In genomic region chr11:94937787-94938186, GRCm38 (mm10) we compare ENCODE assay signal across 8 mouse cellular contexts. TPM values are rescaled to one million over a fixed set of nuclear protein-coding genes. Genes with fewer than 3 reads are reported as not detected.
DNase-seq lines count a peak whose midpoint lies in the region; ATAC-seq and TF ChIP-seq lines count a peak whose summit lies in the region.

No protein-coding gene starts in this region.

- no peak for TF ChIP-seq RAD21 in CH12.LX (IDR thresholded peaks at IDR 0.05; ENCODE audit: low read depth, low read length)

- H3K4me3 ChIP-seq in CH12.LX (replicated peaks in 1 of 3; ENCODE audit: low read depth in 2 of 3, low read length in 2 of 3, poor library complexity in 1 of 3): peak overlapping the region in 2 of 3 experiments; percentile 13 to 46
- H3K4me3 ChIP-seq in hindbrain, embryonic 11.5 days (ENCODE audit: low read depth, low read length): peak overlapping the region; percentile 31
- H3K4me3 ChIP-seq in midbrain, embryonic 10.5 days: peak overlapping the region; percentile 54

- no peak overlapping the region for H3K9ac ChIP-seq in CH12.LX (ENCODE audit: insufficient read depth, low read depth)
- H3K9ac ChIP-seq in hindbrain, embryonic 11.5 days (ENCODE audit: low read depth, low read length): peak overlapping the region; percentile 3; the same call in 1 of the 2 replicates

- in situ Hi-C loops in CH12.LX (cut with MboI; ENCODE audit: low pct_ligation_motif_present, low pct_unique_long_range_greater_than_20kb, low sequenced_read_pairs): loop anchor here (5.0 to 10.0 kb wide), 3 partner anchors 35 to 203 kb away; no protein-coding TSS in a partner anchor

- 4% methylated on average over 15 of the region's 15 CpGs for WGBS in hindbrain, embryonic 11.5 days
- 4% methylated on average over 15 of the region's 15 CpGs for WGBS in midbrain, embryonic 10.5 days

- no peak for TF ChIP-seq POLR2A in CH12.LX (IDR thresholded peaks at IDR 0.05; ENCODE audit: low read depth, low read length)

- H3K27ac ChIP-seq in CH12.LX (ENCODE audit: insufficient read depth, low read depth): no peak overlapping the region
- no peak overlapping the region for H3K27ac ChIP-seq in hindbrain, embryonic 11.5 days (ENCODE audit: low read depth, low read length)
- H3K27ac ChIP-seq in midbrain, embryonic 10.5 days (replicated peaks): no peak overlapping the region

- peaks cover 16 to 27% of the 10 kb centered on the region in 2 experiments for H3K4me1 ChIP-seq in CH12.LX (ENCODE audit: control insufficient read depth in 1 of 2, insufficient read depth in 2 of 2)
- H3K4me1 ChIP-seq in hindbrain, embryonic 11.5 days (replicated peaks; ENCODE audit: control insufficient read depth, insufficient read depth, low read length): no peaks in the 10 kb centered on the region
- peaks cover 36% of the 10 kb centered on the region for H3K4me1 ChIP-seq in midbrain, embryonic 10.5 days

- H3K27me3 ChIP-seq in CH12.LX (replicated peaks): peaks cover 95% of the 10 kb centered on the region
- H3K27me3 ChIP-seq in hindbrain, embryonic 11.5 days (ENCODE audit: control insufficient read depth, insufficient read depth, low read length): peaks cover 46% of the 10 kb centered on the region
- peaks cover 96% of the 10 kb centered on the region for H3K27me3 ChIP-seq in midbrain, embryonic 10.5 days (ENCODE audit: low read depth, poor library complexity, severe bottlenecking)

- peak; percentile 40 for DNase-seq in embryo, embryonic 10 days (ENCODE audit: low spot score)
- DNase-seq in embryo, embryonic 11 days: no peak
- DNase-seq in CH12.LX (ENCODE audit: extremely low read depth): no peak
- no peak for DNase-seq in hindbrain, embryonic 11.5 days (ENCODE audit: low spot score)
- DNase-seq in midbrain, embryonic 10.5 days (ENCODE audit: low spot score): no peak
- DNase-seq in cerebellum, postnatal 36 days: no peak
- DNase-seq in layer of hippocampus, adult 11-12 months (ENCODE audit: low spot score): no peak
- DNase-seq in thymus, postnatal 0 days (ENCODE audit: low spot score): no peak

- no peaks in the 10 kb centered on the region for H3K79me2 ChIP-seq in CH12.LX (replicated peaks; ENCODE audit: control insufficient read depth, extremely low read depth, insufficient read depth, poor library complexity, severe bottlenecking)

- no peak for ATAC-seq in hindbrain, embryonic 11.5 days (ENCODE audit: low FRiP score)

- no peak for TF ChIP-seq EP300 in CH12.LX (IDR thresholded peaks at IDR 0.05; ENCODE audit: low read length)

- no peak for TF ChIP-seq CTCF in CH12.LX (conservative IDR thresholded peaks at IDR 0.05 in 1 of 2, IDR thresholded peaks at IDR 0.05 in 1 of 2; ENCODE audit: low read depth in 2 of 2, low read length in 2 of 2)

- no peaks in the 10 kb centered on the region for H3K9me3 ChIP-seq in CH12.LX (replicated peaks; ENCODE audit: low read length)
- no peaks in the 10 kb centered on the region for H3K9me3 ChIP-seq in hindbrain, embryonic 11.5 days (ENCODE audit: control insufficient read depth, low read length)
- H3K9me3 ChIP-seq in midbrain, embryonic 10.5 days (replicated peaks): no peaks in the 10 kb centered on the region

- dilution Hi-C loops in CH12.LX (cut with MboI; ENCODE audit: extremely low pct_ligation_motif_present, extremely low pct_unique_long_range_greater_than_20kb, low sequenced_read_pairs): no loop called here

- H3K36me3 ChIP-seq in CH12.LX (replicated peaks in 1 of 2; ENCODE audit: control insufficient read depth in 1 of 2, insufficient read depth in 1 of 2, low read length in 1 of 2): no peaks in the 10 kb centered on the region
- no peaks in the 10 kb centered on the region for H3K36me3 ChIP-seq in hindbrain, embryonic 11.5 days (ENCODE audit: control insufficient read depth, insufficient read depth, low read length)
- no peaks in the 10 kb centered on the region for H3K36me3 ChIP-seq in midbrain, embryonic 10.5 days

- peak overlapping the region; percentile 96 for H3K4me2 ChIP-seq in CH12.LX (ENCODE audit: insufficient read depth, low read depth, poor library complexity, severe bottlenecking)
- peak overlapping the region; percentile 45 for H3K4me2 ChIP-seq in hindbrain, embryonic 11.5 days (replicated peaks; ENCODE audit: low read depth, low read length)

TF ChIP-seq in CH12.LX, 34 proteins besides CTCF, POLR2A, EP300 and RAD21:
- TF ChIP-seq MEF2A (IDR thresholded peaks at IDR 0.05; ENCODE audit: borderline replicate concordance, low read depth, low read length): 0 out of 2 replicates have a peak, but pooled peaks have one; percentile 10
- no peak for TF ChIP-seq E2F4 (IDR thresholded peaks at IDR 0.05; ENCODE audit: insufficient replicate concordance, low read depth, low read length)
- no peak for TF ChIP-seq POLR2AphosphoS2 (IDR thresholded peaks at IDR 0.05; ENCODE audit: low read depth, low read length)

RNA-seq across cellular contexts. Expression of gene Col1a1, which starts 1.8 kb away (rescaled TPM):
- total RNA-seq in CH12.LX (2012; rRNA removed) (0.13 TPM in 2 replicates), CH12.LX (2014; rRNA removed) (not detected in 2 replicates)
- 0.11 and 0.16 TPM in 2 replicates for polyA plus RNA-seq in CH12.LX (2012; ENCODE audit: insufficient read length, low read depth)
- polyA plus RNA-seq in hindbrain, embryonic 11.5 days (2014; fragmentation: Nextera tagmentation; extraction: Ambion mirVana): 122 and 135 TPM in 2 replicates
- polyA plus RNA-seq in midbrain, embryonic 10.5 days (2016; fragmentation: Nextera tagmentation; extraction: Ambion mirVana): 85.4 and 177 TPM in 2 replicates
- polyA plus RNA-seq in thymus, postnatal 0 days (2015; fragmentation: Nextera tagmentation; extraction: Ambion mirVana): 64.3 and 68.9 TPM in 2 replicates

RNA-seq across cellular contexts. Expression of gene Hils1, which starts 29.6 kb away (rescaled TPM):
- total RNA-seq in CH12.LX (2012; rRNA removed): not detected in 2 replicates
- not detected in 2 replicates for total RNA-seq in CH12.LX (2014; rRNA removed)
- not detected in 2 replicates for polyA plus RNA-seq in CH12.LX (2012; ENCODE audit: insufficient read length, low read depth)
- not detected in 2 replicates for polyA plus RNA-seq in hindbrain, embryonic 11.5 days (2014; fragmentation: Nextera tagmentation; extraction: Ambion mirVana)
- polyA plus RNA-seq in midbrain, embryonic 10.5 days (2016; fragmentation: Nextera tagmentation; extraction: Ambion mirVana): not detected in 2 replicates
- not detected in 2 replicates for polyA plus RNA-seq in thymus, postnatal 0 days (2015; fragmentation: Nextera tagmentation; extraction: Ambion mirVana)

RNA-seq across cellular contexts. Expression of gene Sgca, which starts 38.3 kb away (rescaled TPM):
- total RNA-seq in CH12.LX (2012; rRNA removed) (0.08 and 0.34 TPM in 2 replicates), CH12.LX (2014; rRNA removed) (not detected in 2 replicates)
- 0.39 and 0.45 TPM in 2 replicates for polyA plus RNA-seq in CH12.LX (2012; ENCODE audit: insufficient read length, low read depth)
- polyA plus RNA-seq in hindbrain, embryonic 11.5 days (2014; fragmentation: Nextera tagmentation; extraction: Ambion mirVana): 0.11 and 0.29 TPM in 2 replicates
- 0.20 TPM in 1 of 2 replicates, not detected in the other for polyA plus RNA-seq in midbrain, embryonic 10.5 days (2016; fragmentation: Nextera tagmentation; extraction: Ambion mirVana)
- 0.22 and 0.30 TPM in 2 replicates for polyA plus RNA-seq in thymus, postnatal 0 days (2015; fragmentation: Nextera tagmentation; extraction: Ambion mirVana)

RNA-seq across cellular contexts. Expression of gene Ppp1r9b, which starts 53.0 kb away (rescaled TPM):
- total RNA-seq in CH12.LX (2012; rRNA removed) (21.2 and 21.8 TPM in 2 replicates), CH12.LX (2014; rRNA removed) (5.7 and 7.8 TPM in 2 replicates)
- 20.3 and 21.2 TPM in 2 replicates for polyA plus RNA-seq in CH12.LX (2012; ENCODE audit: insufficient read length, low read depth)
- polyA plus RNA-seq in hindbrain, embryonic 11.5 days (2014; fragmentation: Nextera tagmentation; extraction: Ambion mirVana): 12.4 and 16.2 TPM in 2 replicates
- 8.6 and 9.0 TPM in 2 replicates for polyA plus RNA-seq in midbrain, embryonic 10.5 days (2016; fragmentation: Nextera tagmentation; extraction: Ambion mirVana)
- polyA plus RNA-seq in thymus, postnatal 0 days (2015; fragmentation: Nextera tagmentation; extraction: Ambion mirVana): 21.5 and 27.9 TPM in 2 replicates

Comparison
In these comparisons a context has a peak if more than half of its experiments do, and no peak if none do; other contexts are left out.
1. RNA of gene Col1a1, which starts 1.8 kb away (polyA plus RNA-seq): 122 to 135 TPM in hindbrain, embryonic 11.5 days, 85.4 to 177 TPM in midbrain, embryonic 10.5 days and 64.3 to 68.9 TPM in thymus, postnatal 0 days; 0.11 to 0.16 TPM in CH12.LX; every median in the first group is over 10 times any median in the second.
2. Peak in every context shown above with its lines, with median percentiles within 50 percentile points of each other: H3K4me3 ChIP-seq.